Mouse (Mus musculus) liver, embryonic 15.5 days (tissue): ENCODE data around the gene Dag1. TPM values are rescaled to one million over a fixed set of nuclear protein-coding genes. Genes with fewer than 3 reads are reported as not detected.
"Not testable (repeated sequence)": the region's sequence is repeated elsewhere in the genome, so short reads cannot be mapped to it uniquely, and the experiment has no call there.

Source experiments
- ATAC-seq: fragments of 200-750 bp; cut with Nextera tagmentation; 2 replicates; pipeline ENCODE4 v1.8.0; 2017; ENCODE audit warnings: moderate number of reproducible peaks, mild to moderate bottlenecking, moderate library complexity; ENCODE audit not compliant: insufficient read depth
- H3K27ac ChIP-seq: fragments of 300-500 bp; sonication (generic); replicated peaks from 2 replicates; pipeline ENCODE4 v1.5.1; 2015; ENCODE audit warnings: mild to moderate bottlenecking, inconsistent platforms
- H3K27me3 ChIP-seq: fragments of 300-500 bp; sonication (generic); 2 replicates; pipeline ENCODE4 v1.6.1; 2015; ENCODE audit warnings: mild to moderate bottlenecking, inconsistent platforms
- H3K36me3 ChIP-seq: fragments of 300-500 bp; sonication (generic); replicated peaks from 2 replicates; pipeline ENCODE4 v1.6.1; 2015; ENCODE audit warnings: moderate library complexity, mild to moderate bottlenecking, inconsistent platforms
- H3K4me1 ChIP-seq: fragments of 300-500 bp; sonication (generic); replicated peaks from 2 replicates; pipeline ENCODE4 v1.6.1; 2015; ENCODE audit warnings: inconsistent platforms
- H3K4me2 ChIP-seq: fragments of 300-500 bp; sonication (generic); 2 replicates; pipeline ENCODE4 v1.6.1; 2015; ENCODE audit warnings: moderate library complexity, mild to moderate bottlenecking, inconsistent platforms
- H3K4me3 ChIP-seq: fragments of 300-500 bp; sonication (generic); replicated peaks from 2 replicates; pipeline ENCODE4 v1.5.1; 2015; ENCODE audit warnings: mild to moderate bottlenecking, inconsistent platforms
- H3K9ac ChIP-seq: fragments of 300-500 bp; sonication (generic); 2 replicates; pipeline ENCODE4 v1.6.1; 2015; ENCODE audit warnings: moderate library complexity, mild to moderate bottlenecking, inconsistent platforms
- H3K9me3 ChIP-seq: fragments of 300-500 bp; sonication (generic); replicated peaks from 2 replicates; pipeline ENCODE4 v1.6.1; 2016; ENCODE audit warnings: inconsistent platforms
- WGBS: fragments of 180-500 bp; shearing (Covaris S2); methylation state at CpG from one replicate; pipeline ENCODE4 v1.1.7; 2015; ENCODE audit warnings: mixed read lengths; ENCODE audit not compliant: insufficient replicate concordance; 5-methylcytosine and 5-hydroxymethylcytosine counted together
- polyA plus RNA-seq: library from polyadenylated mRNA; unstranded; fragments of >200 nt; fragmentation: Nextera tagmentation; extraction: Ambion mirVana; gene quantifications from 2 replicates; pipeline ENCODE4 v1.2.1, GENCODE M21; 2015

Dag1 gene
- polyA plus RNA-seq, 1 experiment from 2014 or later = 16.0 TPM

- H3K27ac ChIP-seq = no peak overlapping the region
- ATAC-seq = no peak
Observed at GRCm38 (mm10) chr9:108198621-108199020, 65.1 kb downstream of the Dag1 start.

GRCm38 (mm10) chr9:108196920-108197677 lies 66.7 kb downstream of the Dag1 start:
- no peak for ATAC-seq
- Histone ChIP-seq H3K4me1 (peaks cover 23% of the 10 kb centered on the region), H3K9me3 (no peaks in the 10 kb centered on the region), H3K4me3 (no peak overlapping the region), H3K4me2 (no peak overlapping the region), H3K9ac (no peak overlapping the region), H3K27ac (no peak overlapping the region), H3K27me3 (peaks cover 31% of the 10 kb centered on the region), H3K36me3 (no peaks in the 10 kb centered on the region)
- 45% methylated on average over 24 of the region's 24 CpGs for WGBS

More at GRCm38 (mm10) chr9:108198621-108199020, 65.1 kb downstream of the Dag1 start:
- Histone ChIP-seq H3K36me3 (no peaks in the 10 kb centered on the region), H3K9me3 (no peaks in the 10 kb centered on the region), H3K4me1 (peaks cover 27% of the 10 kb centered on the region), H3K4me3 (no peak overlapping the region), H3K27me3 (peaks cover 15% of the 10 kb centered on the region), H3K9ac (no peak overlapping the region), H3K4me2 (no peak overlapping the region)
- WGBS = 56% methylated on average over 4 of the region's 4 CpGs

GRCm38 (mm10) chr9:108196222-108196621 lies 67.5 kb downstream of the Dag1 start:
- H3K4me1 ChIP-seq = peaks cover 19% of the 10 kb centered on the region
- H3K4me3 ChIP-seq, H3K9me3 ChIP-seq, H3K36me3 ChIP-seq, H3K27ac ChIP-seq, H3K9ac ChIP-seq, ATAC-seq, H3K4me2 ChIP-seq: not testable (repeated sequence)
- peaks cover 39% of the 10 kb centered on the region for H3K27me3 ChIP-seq
- 47% methylated on average over 6 of the region's 6 CpGs for WGBS

GRCm38 (mm10) chr9:108189787-108190679 lies 73.7 kb downstream of the Dag1 start, which contains the start of gene Bsn:
Gene Bsn, minus strand, starts transcription at chr9:108190384.
- peak; percentile 12; the same call in 1 of the 2 replicates for ATAC-seq
- H3K4me1 ChIP-seq = peaks cover 8% of the 10 kb centered on the region
- H3K4me3 ChIP-seq = peak within 1 kb of the TSS; percentile 60
- H3K27me3 ChIP-seq = peaks cover 79% of the 10 kb centered on the region
- no peak within 1 kb of the TSS for H3K27ac ChIP-seq
- no peaks in the 10 kb centered on the region for H3K9me3 ChIP-seq
- H3K36me3 ChIP-seq = no peaks in the 10 kb centered on the region
- 2% methylated on average over 90 of the region's 91 CpGs for WGBS
- H3K9ac ChIP-seq = no peak within 1 kb of the TSS
- H3K4me2 ChIP-seq = peak within 1 kb of the TSS; percentile 82

- no peak for ATAC-seq
- WGBS = 36% methylated on average over 5 of the region's 5 CpGs
- Histone ChIP-seq H3K36me3 (no peaks in the 10 kb centered on the region), H3K4me3 (no peak overlapping the region), H3K4me1 (peaks cover 8% of the 10 kb centered on the region), H3K9me3 (no peaks in the 10 kb centered on the region), H3K27ac (no peak overlapping the region), H3K27me3 (peaks cover 83% of the 10 kb centered on the region), H3K9ac (no peak overlapping the region), H3K4me2 (peak overlapping the region; percentile 82; the same call in 1 of the 2 replicates)
Observed at GRCm38 (mm10) chr9:108189488-108189786, 74.3 kb downstream of the Dag1 start.

DNA sequence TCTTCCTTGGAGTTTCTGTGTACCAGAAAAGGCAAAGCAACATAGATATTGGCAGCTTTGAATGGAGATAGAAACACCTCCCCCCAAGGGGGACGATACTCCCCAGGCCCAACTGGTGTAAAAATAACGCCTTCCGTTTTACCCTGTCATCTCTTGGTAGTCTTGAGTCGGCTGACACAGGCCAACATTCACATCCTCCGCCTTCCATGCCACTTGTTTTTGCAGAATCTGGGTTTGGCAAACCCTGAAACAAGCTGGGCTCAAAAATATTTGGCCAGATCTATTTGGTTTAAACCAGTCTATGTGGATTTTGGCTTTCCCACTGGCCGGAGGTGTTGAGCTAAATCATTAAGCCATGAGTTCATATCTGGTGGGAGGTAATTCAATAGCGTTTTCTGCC lies 74.7 kb downstream of the Dag1 start:
- Histone ChIP-seq H3K4me2 (no peak overlapping the region), H3K27me3 (peaks cover 83% of the 10 kb centered on the region), H3K27ac (no peak overlapping the region), H3K4me3 (no peak overlapping the region), H3K4me1 (peaks cover 8% of the 10 kb centered on the region), H3K9ac (no peak overlapping the region), H3K36me3 (no peaks in the 10 kb centered on the region), H3K9me3 (no peaks in the 10 kb centered on the region)
- ATAC-seq = no peak
- WGBS = 63% methylated on average over 7 of the region's 7 CpGs

DNA sequence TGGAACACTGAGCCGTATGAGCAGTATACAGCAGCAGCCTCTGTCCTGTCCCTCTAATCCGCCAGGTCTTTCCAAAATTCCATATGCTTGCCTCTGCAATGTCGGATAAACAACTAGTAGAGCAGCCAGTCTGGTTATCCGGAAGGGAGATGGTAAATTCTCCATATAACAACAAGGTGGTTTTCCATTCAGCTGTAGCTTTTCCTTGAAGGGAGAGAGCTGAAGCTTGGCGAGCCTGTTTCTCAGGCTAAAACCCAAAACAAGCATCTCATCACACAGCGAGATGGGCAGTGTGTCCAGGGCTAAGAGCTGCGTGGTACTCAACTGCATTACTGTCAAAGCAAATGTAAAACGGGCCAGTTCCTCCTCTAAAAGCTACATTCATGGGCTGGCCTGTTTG lies 75.2 kb downstream of the Dag1 start:
- H3K9ac ChIP-seq = no peak overlapping the region
- no peak overlapping the region for H3K4me2 ChIP-seq
- no peaks in the 10 kb centered on the region for H3K36me3 ChIP-seq
- peaks cover 82% of the 10 kb centered on the region for H3K27me3 ChIP-seq
- H3K27ac ChIP-seq = no peak overlapping the region
- 60% methylated on average over 8 of the region's 8 CpGs for WGBS
- peaks cover 8% of the 10 kb centered on the region for H3K4me1 ChIP-seq
- H3K9me3 ChIP-seq = no peaks in the 10 kb centered on the region
- no peak for ATAC-seq
- no peak overlapping the region for H3K4me3 ChIP-seq

DNA sequence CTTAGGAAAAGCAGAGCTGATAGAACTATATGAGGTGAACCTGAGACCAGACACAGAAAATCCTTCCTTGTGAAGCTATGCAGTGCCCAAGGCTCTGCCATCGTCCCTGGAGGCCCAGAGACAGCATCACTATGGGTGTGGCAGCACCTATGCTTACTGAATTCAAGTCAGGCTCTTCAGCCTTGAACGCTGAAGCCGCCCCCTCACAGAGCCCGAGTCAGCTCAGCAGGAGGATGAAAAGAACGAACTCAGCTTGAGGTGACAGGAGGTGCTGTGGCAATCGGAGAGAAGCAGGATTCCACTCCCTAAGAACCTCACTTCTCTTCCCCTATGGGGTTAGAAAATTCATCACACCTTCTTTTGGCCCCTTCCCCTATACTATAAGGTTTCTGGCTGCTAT lies 76.1 kb downstream of the Dag1 start:
- no peak for ATAC-seq
- WGBS = 32% methylated on average over 6 of the region's 6 CpGs

GRCm38 (mm10) chr9:108185786-108186185 lies 78.0 kb downstream of the Dag1 start:
- no peak for ATAC-seq
- Histone ChIP-seq H3K4me2 (no peak overlapping the region), H3K36me3 (no peaks in the 10 kb centered on the region), H3K4me3 (no peak overlapping the region), H3K27ac (no peak overlapping the region), H3K9me3 (no peaks in the 10 kb centered on the region), H3K9ac (no peak overlapping the region), H3K4me1 (peaks cover 8% of the 10 kb centered on the region), H3K27me3 (peaks cover 55% of the 10 kb centered on the region)
- 58% methylated on average over 8 of the region's 8 CpGs for WGBS

More for the DNA sequence above, 76.1 kb downstream of the Dag1 start:
- Histone ChIP-seq H3K4me2 (no peak overlapping the region), H3K9ac (no peak overlapping the region), H3K4me1 (peaks cover 8% of the 10 kb centered on the region), H3K9me3 (no peaks in the 10 kb centered on the region), H3K27me3 (peaks cover 73% of the 10 kb centered on the region), H3K4me3 (no peak overlapping the region), H3K27ac (no peak overlapping the region), H3K36me3 (no peaks in the 10 kb centered on the region)

DNA sequence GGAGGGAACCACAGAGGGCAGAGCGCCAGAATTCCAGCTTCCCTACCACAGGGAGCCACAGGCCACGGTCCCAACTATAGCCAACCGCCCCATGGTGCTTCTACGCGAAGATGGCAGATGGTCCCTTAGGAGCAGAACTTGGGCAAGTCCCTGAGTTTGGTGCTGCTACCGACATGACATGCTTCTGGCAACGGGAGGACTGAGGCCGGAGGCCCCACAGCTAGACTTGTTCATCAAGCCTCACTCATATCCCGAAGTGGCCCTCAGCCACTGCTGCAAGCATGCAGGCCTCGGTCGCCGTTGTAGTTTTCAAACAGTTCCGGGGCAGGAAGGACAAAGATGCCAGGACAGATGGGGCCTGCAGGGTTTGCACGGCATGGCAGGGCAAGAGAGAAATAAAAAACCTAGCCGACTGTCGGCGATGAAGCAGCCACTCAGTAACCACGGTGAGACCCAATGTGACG lies 80.2 kb downstream of the Dag1 start:
- no peak overlapping the region for H3K27ac ChIP-seq
- ATAC-seq = no peak
- no peaks in the 10 kb centered on the region for H3K36me3 ChIP-seq
- no peak overlapping the region for H3K9ac ChIP-seq
- H3K4me1 ChIP-seq = no peaks in the 10 kb centered on the region
- no peak overlapping the region for H3K4me3 ChIP-seq
- H3K4me2 ChIP-seq = no peak overlapping the region
- H3K9me3 ChIP-seq = no peaks in the 10 kb centered on the region
- peaks cover 35% of the 10 kb centered on the region for H3K27me3 ChIP-seq
- WGBS = 77% methylated on average over 19 of the region's 19 CpGs

- Histone ChIP-seq H3K4me2 (no peak overlapping the region), H3K27ac (no peak overlapping the region), H3K9me3 (no peaks in the 10 kb centered on the region), H3K4me1 (no peaks in the 10 kb centered on the region), H3K36me3 (no peaks in the 10 kb centered on the region), H3K27me3 (peaks cover 29% of the 10 kb centered on the region), H3K4me3 (no peak overlapping the region), H3K9ac (no peak overlapping the region)
- 56% methylated on average over 11 of the region's 11 CpGs for WGBS
- ATAC-seq = no peak
Observed at GRCm38 (mm10) chr9:108182806-108183506, 80.8 kb downstream of the Dag1 start.
